Mouse (Mus musculus): ENCODE results near the gene Pprc1. TPM values are rescaled to one million over a fixed set of nuclear protein-coding genes. Genes with fewer than 3 reads are reported as not detected.

Pprc1 gene
- polyA plus RNA-seq, 1 experiment from 2014 or later: 13.7 TPM

DNA sequence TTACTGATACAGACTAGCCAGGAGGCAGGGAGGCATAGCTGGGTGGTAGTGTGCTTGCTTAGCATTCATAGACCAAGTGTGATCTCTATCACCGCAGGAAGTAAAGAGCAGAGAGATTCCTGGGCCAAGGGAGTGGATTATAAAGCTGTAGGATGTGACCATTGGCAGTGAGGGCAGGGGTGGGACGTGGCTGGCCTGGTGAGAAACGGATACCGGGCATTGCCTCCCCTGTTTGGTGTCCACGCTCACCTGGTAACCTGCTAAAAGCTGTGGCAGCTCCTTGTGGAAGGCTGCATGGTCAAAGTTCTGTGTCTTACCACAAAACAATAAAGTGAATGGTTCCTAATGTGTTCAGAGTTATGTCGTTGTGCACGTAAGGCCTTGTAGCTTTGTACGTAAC, 40.5 kb downstream of the Pprc1 start:
- H3K4me1 ChIP-seq (ENCODE audit: control insufficient read depth, low read depth, low read length): no peaks in the 10 kb centered on the region
- WGBS (ENCODE audit: insufficient replicate concordance): 86% methylated on average over 8 of the region's 8 CpGs
- H3K36me3 ChIP-seq (ENCODE audit: control insufficient read depth, insufficient read depth): peaks cover 46% of the 10 kb centered on the region
- ATAC-seq (ENCODE audit: low read depth): no peak
- no peak overlapping the region for H3K4me3 ChIP-seq (ENCODE audit: low read depth, low read length)
- no peak overlapping the region for H3K9ac ChIP-seq (ENCODE audit: low read depth, low read length)
- H3K9me3 ChIP-seq (replicated peaks; ENCODE audit: control insufficient read depth, low read length): no peaks in the 10 kb centered on the region
- no peak overlapping the region for H3K27ac ChIP-seq (ENCODE audit: low read length)
- H3K4me2 ChIP-seq (ENCODE audit: low read depth, low read length): no peak overlapping the region
- H3K27me3 ChIP-seq (ENCODE audit: control insufficient read depth, insufficient read depth, low read depth, low read length): no peaks in the 10 kb centered on the region

DNA sequence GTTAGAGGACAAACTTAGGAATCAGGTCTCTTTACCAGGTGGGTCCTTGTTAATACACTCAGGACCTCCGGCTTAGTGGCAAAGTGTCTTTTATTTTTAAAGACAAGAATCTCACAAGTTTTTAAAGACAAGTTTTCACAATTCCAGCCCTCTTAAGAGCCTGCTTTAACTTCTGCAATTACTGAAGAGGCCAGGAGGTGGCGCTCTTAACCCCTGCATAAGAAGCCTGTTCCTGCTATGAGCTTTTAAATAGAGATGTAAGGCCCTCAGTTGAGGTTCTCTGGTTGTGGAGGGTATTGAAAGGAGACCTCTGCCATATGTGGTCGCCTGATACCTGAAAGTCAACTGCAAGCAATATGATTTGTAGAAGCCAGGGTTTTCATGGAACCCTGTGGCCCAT, 41.7 kb downstream of the Pprc1 start:
- H3K9me3 ChIP-seq (replicated peaks; ENCODE audit: control insufficient read depth, low read length): no peaks in the 10 kb centered on the region
- H3K9ac ChIP-seq (ENCODE audit: low read depth, low read length): no peak overlapping the region
- no peak overlapping the region for H3K27ac ChIP-seq (ENCODE audit: low read length)
- no peak overlapping the region for H3K4me2 ChIP-seq (ENCODE audit: low read depth, low read length)
- no peak overlapping the region for H3K4me3 ChIP-seq (ENCODE audit: low read depth, low read length)
- ATAC-seq (ENCODE audit: low read depth): no peak
- 24% methylated on average over 3 of the region's 3 CpGs for WGBS (ENCODE audit: insufficient replicate concordance)
- H3K36me3 ChIP-seq (ENCODE audit: control insufficient read depth, insufficient read depth): peaks cover 37% of the 10 kb centered on the region
- no peaks in the 10 kb centered on the region for H3K27me3 ChIP-seq (ENCODE audit: control insufficient read depth, insufficient read depth, low read depth, low read length)
- H3K4me1 ChIP-seq (ENCODE audit: control insufficient read depth, low read depth, low read length): no peaks in the 10 kb centered on the region

DNA sequence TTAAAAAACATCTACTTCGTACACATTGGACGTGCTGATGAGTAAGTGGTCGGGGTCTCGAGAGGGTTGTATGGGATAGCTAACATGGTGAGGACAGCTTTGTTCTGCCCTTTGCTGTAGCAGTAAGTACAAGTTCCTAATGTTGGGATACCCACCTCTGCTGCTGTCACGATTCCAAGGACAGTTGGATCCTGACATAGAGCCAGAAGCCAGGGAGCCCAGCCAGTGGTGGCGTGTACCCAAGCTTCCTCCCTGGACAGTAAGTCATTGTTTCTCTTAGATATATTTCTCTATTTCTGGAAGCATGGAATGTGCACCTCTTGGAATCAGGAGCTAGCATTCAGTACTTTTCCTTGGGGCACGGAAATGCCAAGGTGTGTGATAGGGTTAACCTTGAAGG, 43.2 kb downstream of the Pprc1 start:
- no peak overlapping the region for H3K4me3 ChIP-seq (ENCODE audit: low read depth, low read length)
- no peak overlapping the region for H3K9ac ChIP-seq (ENCODE audit: low read depth, low read length)
- no peaks in the 10 kb centered on the region for H3K9me3 ChIP-seq (replicated peaks; ENCODE audit: control insufficient read depth, low read length)
- H3K27ac ChIP-seq (ENCODE audit: low read length): no peak overlapping the region
- H3K36me3 ChIP-seq (ENCODE audit: control insufficient read depth, insufficient read depth): peaks cover 21% of the 10 kb centered on the region
- no peaks in the 10 kb centered on the region for H3K27me3 ChIP-seq (ENCODE audit: control insufficient read depth, insufficient read depth, low read depth, low read length)
- 70% methylated on average over 7 of the region's 7 CpGs for WGBS (ENCODE audit: insufficient replicate concordance)
- H3K4me2 ChIP-seq (ENCODE audit: low read depth, low read length): no peak overlapping the region
- ATAC-seq (ENCODE audit: low read depth): no peak
- no peaks in the 10 kb centered on the region for H3K4me1 ChIP-seq (ENCODE audit: control insufficient read depth, low read depth, low read length)

DNA sequence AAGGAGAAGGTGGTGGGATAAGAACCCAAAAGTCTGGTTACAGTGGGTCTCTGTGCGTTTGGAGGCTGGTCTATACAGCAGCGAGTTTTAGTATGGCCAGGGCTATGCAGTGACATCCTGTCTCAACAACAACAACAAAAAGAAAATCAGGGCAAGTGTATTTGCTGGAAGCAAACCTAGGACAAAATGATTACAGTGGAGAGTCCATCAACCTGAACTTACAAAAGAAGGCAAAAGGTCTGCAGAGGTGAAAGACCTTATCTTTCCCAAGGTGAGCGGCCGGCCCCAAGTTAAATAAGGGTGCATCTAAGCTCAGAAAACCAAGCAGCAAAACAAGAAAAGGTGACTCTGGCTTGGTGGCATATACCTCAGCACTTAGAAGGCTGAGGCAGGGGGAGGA, 47.0 kb downstream of the Pprc1 start:
- H3K27ac ChIP-seq (ENCODE audit: low read length): no peak overlapping the region
- ATAC-seq (ENCODE audit: low read depth): no peak

DNA sequence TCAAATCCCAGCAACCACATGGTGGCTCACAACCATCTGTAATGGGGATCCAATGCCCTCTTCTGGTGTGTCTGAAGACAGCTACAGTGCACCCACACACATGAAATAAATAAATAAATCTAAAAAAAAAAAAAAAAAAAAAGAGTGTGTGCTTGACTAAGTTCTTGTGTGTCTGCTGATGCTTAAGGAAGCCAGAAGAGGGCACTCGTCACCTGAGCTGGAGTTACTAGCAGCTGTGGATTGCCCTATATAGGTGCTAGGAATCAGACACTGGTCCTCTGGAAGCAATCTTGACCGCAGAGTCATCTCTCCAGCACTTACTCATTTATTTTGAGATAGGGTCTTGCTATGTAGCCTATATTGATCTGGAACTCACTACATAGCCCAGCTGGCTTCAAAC, 49.5 kb downstream of the Pprc1 start:
- H3K9ac ChIP-seq (ENCODE audit: low read depth, low read length): no peak overlapping the region
- no peaks in the 10 kb centered on the region for H3K27me3 ChIP-seq (ENCODE audit: control insufficient read depth, insufficient read depth, low read depth, low read length)
- no peaks in the 10 kb centered on the region for H3K4me1 ChIP-seq (ENCODE audit: control insufficient read depth, low read depth, low read length)
- H3K27ac ChIP-seq (ENCODE audit: low read length): no peak overlapping the region
- no peaks in the 10 kb centered on the region for H3K36me3 ChIP-seq (ENCODE audit: control insufficient read depth, insufficient read depth)
- WGBS (ENCODE audit: insufficient replicate concordance): 71% methylated on average over 2 of the region's 2 CpGs
- ATAC-seq (ENCODE audit: low read depth): no peak
- no peak overlapping the region for H3K4me2 ChIP-seq (ENCODE audit: low read depth, low read length)
- no peak overlapping the region for H3K4me3 ChIP-seq (ENCODE audit: low read depth, low read length)
- H3K9me3 ChIP-seq (replicated peaks; ENCODE audit: control insufficient read depth, low read length): no peaks in the 10 kb centered on the region

More for the DNA sequence above, 47.0 kb downstream of the Pprc1 start:
- Histone ChIP-seq H3K9ac (ENCODE audit: low read depth, low read length) (no peak overlapping the region), H3K4me2 (ENCODE audit: low read depth, low read length) (no peak overlapping the region), H3K4me1 (ENCODE audit: control insufficient read depth, low read depth, low read length) (no peaks in the 10 kb centered on the region), H3K36me3 (ENCODE audit: control insufficient read depth, insufficient read depth) (no peaks in the 10 kb centered on the region), H3K9me3 (replicated peaks; ENCODE audit: control insufficient read depth, low read length) (no peaks in the 10 kb centered on the region), H3K27me3 (ENCODE audit: control insufficient read depth, insufficient read depth, low read depth, low read length) (no peaks in the 10 kb centered on the region), H3K4me3 (ENCODE audit: low read depth, low read length) (no peak overlapping the region)
- WGBS (ENCODE audit: insufficient replicate concordance): 69% methylated on average over 4 of the region's 4 CpGs

DNA sequence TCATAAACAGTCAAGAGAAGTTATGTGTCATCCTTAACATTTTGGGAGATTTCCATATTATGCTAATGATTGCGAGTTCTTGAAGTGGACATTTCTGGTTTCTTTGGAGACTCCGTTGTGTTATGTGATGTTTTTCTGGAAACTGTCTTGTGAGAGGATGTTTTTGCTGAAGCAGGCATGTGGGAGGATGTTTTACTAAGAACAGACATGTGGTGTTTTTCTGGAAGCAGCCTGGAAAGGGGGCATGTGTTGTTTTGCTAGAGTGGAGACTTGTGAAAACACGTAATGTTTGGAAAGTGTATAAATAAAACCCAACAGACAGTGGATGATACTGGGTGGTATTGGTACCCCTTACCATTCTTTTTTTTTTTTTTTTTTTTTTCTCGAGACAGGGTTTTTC, 50.6 kb downstream of the Pprc1 start:
- Histone ChIP-seq H3K4me1 (ENCODE audit: control insufficient read depth, low read depth, low read length) (no peaks in the 10 kb centered on the region), H3K9ac (ENCODE audit: low read depth, low read length) (no peak overlapping the region), H3K4me3 (ENCODE audit: low read depth, low read length) (no peak overlapping the region), H3K27ac (ENCODE audit: low read length) (no peak overlapping the region), H3K4me2 (ENCODE audit: low read depth, low read length) (no peak overlapping the region), H3K36me3 (ENCODE audit: control insufficient read depth, insufficient read depth) (no peaks in the 10 kb centered on the region), H3K9me3 (replicated peaks; ENCODE audit: control insufficient read depth, low read length) (no peaks in the 10 kb centered on the region), H3K27me3 (ENCODE audit: control insufficient read depth, insufficient read depth, low read depth, low read length) (no peaks in the 10 kb centered on the region)
- WGBS (ENCODE audit: insufficient replicate concordance): 79% methylated on average over 3 of the region's 4 CpGs
- ATAC-seq (ENCODE audit: low read depth): no peak

DNA sequence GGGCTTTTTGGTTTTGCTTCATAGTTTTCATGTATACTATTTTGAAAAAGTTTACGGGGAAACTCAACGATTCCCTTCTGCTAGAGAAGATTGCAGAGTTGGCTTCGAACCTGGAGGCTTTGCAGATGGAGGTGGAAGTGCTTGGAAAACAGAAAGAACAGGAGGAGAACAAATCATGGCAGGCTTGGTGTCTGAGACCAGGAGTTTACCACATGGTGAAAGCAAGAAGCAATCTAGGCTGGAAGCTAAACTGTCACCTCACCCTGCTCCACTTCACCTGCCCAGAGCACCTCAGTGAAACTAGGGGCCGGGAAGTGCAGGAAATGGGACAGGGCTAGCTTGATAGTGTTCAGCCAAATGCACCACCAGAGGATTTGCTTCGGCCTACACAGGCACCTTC, 51.7 kb downstream of the Pprc1 start:
- Histone ChIP-seq H3K36me3 (ENCODE audit: control insufficient read depth, insufficient read depth) (no peaks in the 10 kb centered on the region), H3K9me3 (replicated peaks; ENCODE audit: control insufficient read depth, low read length) (no peaks in the 10 kb centered on the region), H3K27me3 (ENCODE audit: control insufficient read depth, insufficient read depth, low read depth, low read length) (no peaks in the 10 kb centered on the region), H3K9ac (ENCODE audit: low read depth, low read length) (no peak overlapping the region), H3K4me2 (ENCODE audit: low read depth, low read length) (no peak overlapping the region), H3K4me1 (ENCODE audit: control insufficient read depth, low read depth, low read length) (no peaks in the 10 kb centered on the region), H3K4me3 (ENCODE audit: low read depth, low read length) (no peak overlapping the region), H3K27ac (ENCODE audit: low read length) (no peak overlapping the region)
- 70% methylated on average over 5 of the region's 5 CpGs for WGBS (ENCODE audit: insufficient replicate concordance)
- ATAC-seq (ENCODE audit: low read depth): no peak

DNA sequence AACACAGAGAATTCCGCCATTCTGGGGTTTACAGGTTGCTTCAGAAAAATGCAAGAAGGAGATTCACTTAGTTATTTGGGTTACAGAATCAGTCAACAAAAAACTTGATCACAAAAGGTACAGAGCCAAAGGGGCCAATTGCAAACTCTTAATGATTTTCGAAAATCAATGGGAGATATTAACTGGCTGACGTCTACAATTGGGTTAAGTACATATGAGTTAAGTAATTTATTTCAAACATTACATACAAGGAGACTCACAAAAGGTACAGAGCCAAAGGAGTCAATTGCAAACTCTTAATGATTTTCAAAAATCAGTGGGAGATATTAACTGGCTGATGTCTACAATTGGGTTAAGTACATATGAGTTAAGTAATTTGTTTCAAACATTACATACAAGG, 54.9 kb downstream of the Pprc1 start:
- Histone ChIP-seq H3K4me1 (ENCODE audit: control insufficient read depth, low read depth, low read length) (no peaks in the 10 kb centered on the region), H3K36me3 (ENCODE audit: control insufficient read depth, insufficient read depth) (no peaks in the 10 kb centered on the region), H3K9ac (ENCODE audit: low read depth, low read length) (no peak overlapping the region), H3K27ac (ENCODE audit: low read length) (no peak overlapping the region), H3K27me3 (ENCODE audit: control insufficient read depth, insufficient read depth, low read depth, low read length) (no peaks in the 10 kb centered on the region), H3K9me3 (replicated peaks; ENCODE audit: control insufficient read depth, low read length) (no peaks in the 10 kb centered on the region), H3K4me3 (ENCODE audit: low read depth, low read length) (no peak overlapping the region), H3K4me2 (ENCODE audit: low read depth, low read length) (no peak overlapping the region)
- WGBS (ENCODE audit: insufficient replicate concordance): 67% methylated on average over 3 of the region's 3 CpGs
- ATAC-seq (ENCODE audit: low read depth): no peak

DNA sequence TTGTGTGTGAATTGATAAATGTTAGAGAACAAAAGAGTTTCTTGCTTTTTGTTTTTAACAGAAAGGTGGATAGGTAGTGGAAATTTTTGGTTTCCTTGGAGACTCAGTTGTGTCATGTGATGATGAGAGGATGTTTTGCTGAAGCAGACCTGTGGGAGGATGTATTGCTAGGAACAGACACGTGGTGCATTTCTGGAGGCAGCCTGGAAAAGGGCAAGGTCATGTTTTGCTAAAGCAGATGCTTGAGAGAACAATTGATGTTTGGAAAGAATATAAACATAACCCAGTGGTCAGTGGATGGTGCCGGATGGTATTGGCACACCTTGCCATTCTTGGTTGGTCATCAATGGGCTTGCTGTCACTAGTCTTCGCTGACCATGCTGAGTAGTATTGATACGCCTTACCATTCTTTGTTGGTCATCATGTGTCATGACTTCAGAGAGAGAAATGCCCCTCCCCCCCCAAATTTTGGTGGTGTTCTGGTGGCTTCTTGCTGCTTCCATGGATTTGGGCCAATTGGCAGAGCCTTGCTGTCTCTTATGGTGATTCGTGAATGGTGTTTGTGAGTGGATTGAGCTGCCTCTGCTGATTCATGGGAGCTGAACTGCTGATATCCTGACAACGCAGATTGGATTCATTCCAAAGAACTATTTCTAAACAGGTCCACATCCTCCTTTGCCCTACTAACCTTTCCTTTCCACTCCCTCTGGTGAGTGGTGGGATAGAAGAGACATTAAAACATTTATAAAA, 58.9 kb downstream of the Pprc1 start:
- no peak overlapping the region for H3K27ac ChIP-seq (ENCODE audit: low read length)
- no peak for ATAC-seq (ENCODE audit: low read depth)
- 73% methylated on average over 6 of the region's 6 CpGs for WGBS (ENCODE audit: insufficient replicate concordance)

More for the DNA sequence above, 58.9 kb downstream of the Pprc1 start:
- Histone ChIP-seq H3K9me3 (replicated peaks; ENCODE audit: control insufficient read depth, low read length) (no peaks in the 10 kb centered on the region), H3K27me3 (ENCODE audit: control insufficient read depth, insufficient read depth, low read depth, low read length) (no peaks in the 10 kb centered on the region), H3K9ac (ENCODE audit: low read depth, low read length) (no peak overlapping the region), H3K4me3 (ENCODE audit: low read depth, low read length) (no peak overlapping the region), H3K4me1 (ENCODE audit: control insufficient read depth, low read depth, low read length) (no peaks in the 10 kb centered on the region), H3K4me2 (ENCODE audit: low read depth, low read length) (no peak overlapping the region), H3K36me3 (ENCODE audit: control insufficient read depth, insufficient read depth) (no peaks in the 10 kb centered on the region)

Measured in liver, embryonic 16.5 days (tissue).